14 mouse cellular contexts compared by ENCODE assay signal in genomic region chr12:29213625-29214024, GRCm38 (mm10).
DNase-seq lines count a peak whose midpoint lies in the region; TF ChIP-seq lines count a peak whose summit lies in the region.
"Had no signal": no experiment of that assay in that cellular context is flagged by ENCODE, and none has a peak within 500 bp of the region (broad histone marks: within the 10 kb centered on the region; RNA-seq: fewer than 3 reads in every experiment).

No protein-coding gene starts in this region.

- TF ChIP-seq POLR2A in brain, embryonic 14.5 days (IDR thresholded peaks at IDR 0.05; ENCODE audit: borderline replicate concordance, extremely low read depth, insufficient read depth, insufficient read length, poor library complexity, severe bottlenecking) = no peak

- peak; percentile 18 to 24 for DNase-seq in heart, postnatal 10 days
- DNase-seq in heart, postnatal 36 days = no peak
- peak; percentile 19 to 23 for DNase-seq in left cerebral cortex, postnatal 14 days (ENCODE audit: low spot score in 2 of 2)
- DNase-seq in left cerebral cortex, postnatal 4 days = no peak
- peak; percentile 33 for DNase-seq in brain, embryonic 14.5 days (ENCODE audit: low read depth)
- peak; percentile 19 to 34 for DNase-seq in layer of hippocampus, postnatal 14 days (ENCODE audit: low spot score in 2 of 2)
- DNase-seq in T-cell, adult 2 months (ENCODE audit: low spot score) = no peak
- DNase-seq: cerebellum, adult 18-20 months; cerebellum, postnatal 36 days; kidney, adult 18-20 months; kidney, postnatal 14 days; lung, embryonic 14.5 days; lung, postnatal 4 days; thymus, adult 2 months had no signal

- intact Hi-C loops in heart, postnatal 10 days (cut with DNase I) = no loop called here
- intact Hi-C loops in heart, postnatal 36 days (cut with DNase I) = no loop called here
- intact Hi-C loops in left cerebral cortex, postnatal 14 days (cut with DNase I) = no loop called here
- intact Hi-C loops in left cerebral cortex, postnatal 4 days (cut with DNase I) = no loop called here

- TF ChIP-seq CTCF in brain, embryonic 14.5 days (IDR thresholded peaks at IDR 0.05; ENCODE audit: borderline replicate concordance, extremely low read depth, insufficient read depth, insufficient read length) = no peak

Comparison
In these comparisons a context has a peak if more than half of its experiments do, and no peak if none do; other contexts are left out.
1. DNase-seq: peak in heart, postnatal 10 days (2 of 2), left cerebral cortex, postnatal 14 days (2 of 2), brain, embryonic 14.5 days (single experiment) and layer of hippocampus, postnatal 14 days (2 of 2); none in heart, postnatal 36 days (0 of 2), left cerebral cortex, postnatal 4 days (single experiment) and T-cell, adult 2 months (single experiment).